Mouse (Mus musculus) limb, embryonic 11.5 days (tissue): ENCODE data around the gene Aloxe3. TPM values are rescaled to one million over a fixed set of nuclear protein-coding genes. Genes with fewer than 3 reads are reported as not detected.

ENCODE experiments used
- ATAC-seq: fragments of 200-750 bp; cut with Nextera tagmentation; 2 replicates; pipeline ENCODE4 v1.8.0; 2017; ENCODE audit warnings: low read depth; ENCODE audit not compliant: insufficient number of reproducible peaks, low FRiP score, low TSS enrichment
- DNase-seq: peaks from one replicate; pipeline ENCODE4 v3.0.0-alpha.2; 2015; ENCODE audit warnings: low spot score
- H3K27ac ChIP-seq: fragments of 300-500 bp; sonication (generic); replicated peaks from 2 replicates; pipeline ENCODE4 v1.5.1; 2014; ENCODE audit warnings: low read depth, mild to moderate bottlenecking, low read length
- H3K27me3 ChIP-seq: fragments of 300-500 bp; sonication (generic); 2 replicates; pipeline ENCODE4 v1.6.1; 2014; ENCODE audit warnings: mild to moderate bottlenecking, low read length, mixed read lengths; ENCODE audit not compliant: control insufficient read depth, insufficient read depth
- H3K36me3 ChIP-seq: fragments of 300-500 bp; sonication (generic); 2 replicates; pipeline ENCODE4 v1.6.1; 2014; ENCODE audit warnings: mild to moderate bottlenecking, low read length, moderate library complexity, mixed read lengths; ENCODE audit not compliant: control insufficient read depth, insufficient read depth
- H3K4me1 ChIP-seq: fragments of 300-500 bp; sonication (generic); 2 replicates; pipeline ENCODE4 v1.6.1; 2014; ENCODE audit warnings: low read length, mixed read lengths; ENCODE audit not compliant: control insufficient read depth, insufficient read depth
- H3K4me2 ChIP-seq: fragments of 300-500 bp; sonication (generic); 2 replicates; pipeline ENCODE4 v1.6.1; 2014; ENCODE audit warnings: low read depth, mild to moderate bottlenecking, moderate library complexity; ENCODE audit not compliant: severe bottlenecking
- H3K4me3 ChIP-seq: fragments of 300-500 bp; sonication (generic); 2 replicates; pipeline ENCODE4 v1.5.1; 2014; ENCODE audit warnings: low read depth, low read length
- H3K9ac ChIP-seq: fragments of 300-500 bp; sonication (generic); 2 replicates; pipeline ENCODE4 v1.6.1; 2014; ENCODE audit warnings: mild to moderate bottlenecking, low read length
- H3K9me3 ChIP-seq: fragments of 300-500 bp; sonication (generic); 2 replicates; pipeline ENCODE4 v1.6.1; 2016; ENCODE audit warnings: low read length; ENCODE audit not compliant: control insufficient read depth
- WGBS: fragments of 180-500 bp; shearing (Covaris S2); extraction: QIAGEN DNeasy Blood & Tissue Kit; methylation state at CpG from one replicate; pipeline ENCODE4 v1.1.7; 2014; 5-methylcytosine and 5-hydroxymethylcytosine counted together
- polyA plus RNA-seq: library from polyadenylated mRNA; unstranded; fragments of >200 nt; fragmentation: Nextera tagmentation; extraction: Ambion mirVana; gene quantifications from 2 replicates; pipeline ENCODE4 v1.2.1, GENCODE M21; 2014

The Aloxe3 gene
- polyA plus RNA-seq, 1 experiment from 2014 or later, result 0.25 TPM

GRCm38 (mm10) chr11:69128426-69129122, 2.9 kb downstream of the Aloxe3 start:
- H3K9ac ChIP-seq, result no peak overlapping the region
- H3K4me3 ChIP-seq, result no peak overlapping the region
- DNase-seq, result no peak
- no peak overlapping the region for H3K4me2 ChIP-seq
- 0 out of 2 replicates have a peak, but pooled peaks cover 3% of the 10 kb centered on the region for H3K27me3 ChIP-seq
- H3K27ac ChIP-seq, result no peak overlapping the region
- WGBS, result 74% methylated on average over 8 of the region's 8 CpGs
- no peaks in the 10 kb centered on the region for H3K9me3 ChIP-seq
- peaks cover 7% of the 10 kb centered on the region for H3K4me1 ChIP-seq
- no peaks in the 10 kb centered on the region for H3K36me3 ChIP-seq
- no peak for ATAC-seq

GRCm38 (mm10) chr11:69133566-69133922, 7.8 kb downstream of the Aloxe3 start:
- H3K36me3 ChIP-seq, result no peaks in the 10 kb centered on the region
- 23% methylated on average over 5 of the region's 5 CpGs for WGBS
- H3K27ac ChIP-seq, result no peak overlapping the region
- H3K27me3 ChIP-seq, result no peaks in the 10 kb centered on the region
- H3K4me2 ChIP-seq, result peak overlapping the region; percentile 71
- H3K4me3 ChIP-seq, result peak overlapping the region; percentile 33
- peak; percentile 66 for DNase-seq
- 0 out of 2 replicates have a peak, but pooled peaks cover 5% of the 10 kb centered on the region for H3K4me1 ChIP-seq
- no peak for ATAC-seq
- no peaks in the 10 kb centered on the region for H3K9me3 ChIP-seq
- no peak overlapping the region for H3K9ac ChIP-seq

DNA sequence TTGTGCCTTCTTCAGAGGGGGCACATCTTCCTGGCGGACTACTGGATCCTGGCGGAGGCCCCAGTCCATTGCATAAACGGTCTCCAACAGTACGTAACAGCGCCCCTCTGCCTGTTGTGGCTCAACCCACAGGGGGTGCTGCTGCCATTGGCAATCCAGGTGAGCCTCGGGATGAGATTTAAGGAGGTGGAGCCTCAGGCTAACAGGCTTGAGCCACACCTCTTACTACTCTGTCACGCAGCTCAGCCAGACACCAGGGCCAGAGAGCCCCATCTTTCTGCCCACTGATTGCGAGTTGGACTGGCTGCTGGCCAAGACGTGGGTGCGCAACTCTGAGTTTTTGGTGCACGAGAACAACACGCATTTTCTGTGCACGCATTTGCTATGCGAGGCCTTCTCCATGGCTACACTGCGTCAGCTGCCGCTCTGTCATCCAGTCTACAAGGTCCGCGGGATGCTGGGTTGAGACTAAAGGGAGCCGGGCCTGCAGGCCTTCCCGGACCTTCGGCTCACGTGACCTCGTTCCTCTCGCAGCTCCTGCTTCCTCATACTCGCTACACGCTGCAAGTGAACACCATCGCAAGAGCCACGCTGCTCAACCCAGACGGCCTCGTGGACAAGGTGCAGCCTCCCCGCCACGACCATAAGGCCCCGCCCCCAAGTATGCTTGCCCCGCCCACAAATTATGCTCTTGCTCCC, 8.4 kb downstream of the Aloxe3 start:
- ATAC-seq (peak; percentile 60), DNase-seq (peak; percentile 66)
- 2% methylated on average over 34 of the region's 34 CpGs for WGBS
- 0 out of 2 replicates have a peak, but pooled peaks cover 5% of the 10 kb centered on the region for H3K4me1 ChIP-seq
- H3K9me3 ChIP-seq, result no peaks in the 10 kb centered on the region
- no peaks in the 10 kb centered on the region for H3K36me3 ChIP-seq
- H3K27me3 ChIP-seq, result no peaks in the 10 kb centered on the region
- peak overlapping the region; percentile 71 for H3K4me2 ChIP-seq
- H3K4me3 ChIP-seq, result peak overlapping the region; percentile 33
- H3K27ac ChIP-seq, result no peak overlapping the region
- H3K9ac ChIP-seq, result peak overlapping the region; percentile 41

GRCm38 (mm10) chr11:69134622-69134968, 8.9 kb downstream of the Aloxe3 start:
- H3K4me3 ChIP-seq, result peak overlapping the region; percentile 33
- H3K27me3 ChIP-seq, result no peaks in the 10 kb centered on the region
- WGBS, result 23% methylated on average over 8 of the region's 8 CpGs
- no peak for DNase-seq
- no peak overlapping the region for H3K27ac ChIP-seq
- no peaks in the 10 kb centered on the region for H3K9me3 ChIP-seq
- H3K4me2 ChIP-seq, result peak overlapping the region; percentile 71
- 0 out of 2 replicates have a peak, but pooled peaks cover 5% of the 10 kb centered on the region for H3K4me1 ChIP-seq
- no peak for ATAC-seq
- H3K9ac ChIP-seq, result peak overlapping the region; percentile 41; the same call in 1 of the 2 replicates
- no peaks in the 10 kb centered on the region for H3K36me3 ChIP-seq

GRCm38 (mm10) chr11:69135361-69135760, 9.7 kb downstream of the Aloxe3 start:
- Histone ChIP-seq H3K4me1 (0 out of 2 replicates have a peak, but pooled peaks cover 5% of the 10 kb centered on the region), H3K9me3 (no peaks in the 10 kb centered on the region), H3K9ac (no peak overlapping the region), H3K4me2 (no peak overlapping the region), H3K36me3 (no peaks in the 10 kb centered on the region), H3K27ac (no peak overlapping the region), H3K27me3 (no peaks in the 10 kb centered on the region), H3K4me3 (no peak overlapping the region)
- DNase-seq (no peak), ATAC-seq (no peak)
- 92% methylated on average over 6 of the region's 6 CpGs for WGBS

- Histone ChIP-seq H3K9ac (no peak overlapping the region), H3K4me1 (no peaks in the 10 kb centered on the region), H3K36me3 (no peaks in the 10 kb centered on the region), H3K27me3 (no peaks in the 10 kb centered on the region), H3K4me3 (no peak overlapping the region), H3K9me3 (no peaks in the 10 kb centered on the region), H3K27ac (no peak overlapping the region), H3K4me2 (no peak overlapping the region)
- DNase-seq (no peak), ATAC-seq (no peak)
- WGBS, result 86% methylated on average over 7 of the region's 7 CpGs
These were observed 21.9 kb downstream of the Aloxe3 start for GRCm38 (mm10) chr11:69147546-69147945.

DNA sequence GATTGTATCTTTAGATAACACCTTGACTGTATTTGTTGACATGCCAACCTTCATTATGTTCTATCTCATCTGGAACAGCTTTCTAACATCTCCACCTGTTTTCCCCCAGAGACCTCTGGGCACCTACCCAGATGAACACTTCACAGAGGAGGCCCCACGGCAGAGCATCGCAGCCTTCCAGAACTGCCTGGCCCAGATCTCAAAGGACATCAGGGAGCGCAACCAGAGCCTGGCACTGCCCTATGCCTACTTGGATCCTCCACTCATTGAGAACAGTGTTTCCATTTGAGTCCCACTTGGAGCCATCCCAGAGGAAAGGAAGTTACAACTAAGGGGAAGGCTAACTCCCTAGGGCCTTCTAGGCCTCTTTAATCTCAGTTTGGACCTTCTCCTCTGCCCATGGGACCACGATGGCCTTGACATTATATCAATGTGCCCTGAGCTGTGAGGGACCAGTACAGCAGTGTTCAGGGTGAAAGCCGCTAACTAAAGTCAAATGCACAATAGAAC, 22.8 kb downstream of the Aloxe3 start:
- Histone ChIP-seq H3K9ac (no peak overlapping the region), H3K27me3 (no peaks in the 10 kb centered on the region), H3K27ac (no peak overlapping the region), H3K4me3 (no peak overlapping the region), H3K4me2 (no peak overlapping the region), H3K9me3 (no peaks in the 10 kb centered on the region), H3K36me3 (no peaks in the 10 kb centered on the region), H3K4me1 (no peaks in the 10 kb centered on the region)
- ATAC-seq (no peak), DNase-seq (no peak)
- WGBS, result 93% methylated on average over 5 of the region's 5 CpGs

DNA sequence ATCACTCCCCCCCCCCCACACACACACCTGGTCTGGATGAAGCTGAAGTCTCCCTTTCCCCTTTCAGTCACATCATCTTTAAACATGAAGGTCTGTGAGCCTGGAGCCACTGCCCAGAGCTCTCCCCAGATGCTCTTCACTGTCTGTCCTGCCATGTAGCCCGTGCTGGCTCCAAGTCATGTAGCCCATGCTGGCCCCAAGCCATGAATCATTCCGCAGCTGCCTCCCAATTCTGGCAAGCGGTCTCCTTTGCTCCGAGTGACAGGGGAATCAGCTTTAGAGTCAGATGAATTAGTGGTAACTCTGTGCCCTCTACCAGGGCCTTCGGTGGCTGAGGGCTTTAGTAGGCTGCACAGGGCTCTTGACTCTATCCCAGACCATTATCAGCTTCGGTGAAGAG, 24.0 kb downstream of the Aloxe3 start:
- no peaks in the 10 kb centered on the region for H3K27me3 ChIP-seq
- DNase-seq, result no peak
- no peak overlapping the region for H3K9ac ChIP-seq
- 78% methylated on average over 6 of the region's 6 CpGs for WGBS
- H3K36me3 ChIP-seq, result no peaks in the 10 kb centered on the region
- no peak overlapping the region for H3K4me2 ChIP-seq
- no peaks in the 10 kb centered on the region for H3K9me3 ChIP-seq
- no peak overlapping the region for H3K27ac ChIP-seq
- H3K4me3 ChIP-seq, result no peak overlapping the region
- no peak for ATAC-seq
- no peaks in the 10 kb centered on the region for H3K4me1 ChIP-seq
